Mouse (Mus musculus) liver, embryonic 14.5 days (tissue): ENCODE measurements around the gene Khdc4.

Source experiments
- CTCF ChIP-seq: IDR thresholded peaks from 2 replicates; pipeline ENCODE4 v1.5.1; 2016; ENCODE audit warnings: antibody characterized with exemption, low read depth, control low read depth
- EP300 ChIP-seq: IDR thresholded peaks from 2 replicates; pipeline ENCODE4 v1.6.1; 2016; ENCODE audit warnings: antibody characterized with exemption, low read depth

GRCm38 (mm10) chr3:88645937-88646336 is 39.7 kb upstream of the Khdc4 start:
- TF ChIP-seq CTCF (no peak), EP300 (no peak)
